Mouse (Mus musculus): ENCODE measurements at regions not wholly inside any gene's neighbourhood (a gene's known extent, or its start where the extent isn't known, plus 50 kb on each side); places are given as distances from the start of the nearest gene placed in this dataset.

DNA sequence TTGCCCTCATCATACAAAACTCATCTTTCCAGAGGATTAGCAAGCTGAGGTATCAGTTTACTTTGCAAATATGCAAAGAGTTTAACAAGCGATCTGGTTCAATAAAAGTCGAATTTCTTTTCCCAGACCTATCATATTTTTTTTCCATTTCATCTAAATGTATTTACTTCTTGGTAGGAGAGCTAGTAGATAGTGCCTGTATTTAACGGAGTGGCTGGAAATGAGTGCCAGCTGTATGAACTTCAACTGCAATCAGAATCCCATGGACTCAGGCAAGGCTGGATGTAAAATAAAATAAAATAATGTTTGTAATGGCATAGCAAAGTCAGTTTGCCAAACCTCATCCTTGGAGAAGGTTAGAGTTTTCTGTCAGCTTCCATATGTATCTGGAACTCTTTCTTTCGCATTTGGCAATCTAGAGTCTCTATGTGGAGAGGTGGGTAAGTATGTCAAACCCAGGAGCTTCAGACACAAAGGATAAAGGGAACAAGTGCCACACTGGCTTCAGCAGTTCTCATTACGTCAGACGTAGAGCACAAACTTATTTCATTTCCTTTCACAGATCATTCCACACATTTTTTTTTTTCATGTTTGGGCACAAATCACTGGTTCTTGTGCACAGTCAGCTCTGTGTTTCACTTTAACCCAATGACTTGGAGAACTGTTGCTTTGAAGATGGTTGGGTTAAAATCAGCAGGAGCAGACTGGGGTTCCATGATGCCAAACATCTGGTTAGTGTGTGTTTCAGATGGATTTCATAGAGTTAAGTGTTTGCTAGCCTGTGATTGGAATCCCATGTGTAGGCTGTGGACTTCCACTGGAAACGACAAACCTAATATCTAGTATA, 357.2 kb upstream of the Tmc3 start:
- H3K27me3 ChIP-seq (ENCODE audit: control insufficient read depth, insufficient read depth, low read length): no peaks in the 10 kb centered on the region
- no peak overlapping the region for H3K27ac ChIP-seq (ENCODE audit: insufficient read depth, low read length)
- DNase-seq (ENCODE audit: low read depth in 1 of 2, low spot score in 2 of 2): no peak
- WGBS: 91% methylated on average over 7 of the region's 7 CpGs
- H3K4me3 ChIP-seq (ENCODE audit: extremely low read depth, insufficient read depth, insufficient read length): no peak overlapping the region
- no peaks in the 10 kb centered on the region for H3K36me3 ChIP-seq (ENCODE audit: control insufficient read depth, insufficient read depth, low read length)
- no peak for TF ChIP-seq POLR2A (IDR thresholded peaks at IDR 0.05; ENCODE audit: low read depth, low read length)
- TF ChIP-seq CTCF (IDR thresholded peaks at IDR 0.05; ENCODE audit: extremely low read depth, insufficient read depth, insufficient read length, insufficient replicate concordance): no peak
- no peaks in the 10 kb centered on the region for H3K4me1 ChIP-seq (ENCODE audit: control insufficient read depth, insufficient read depth, insufficient read length)

DNA sequence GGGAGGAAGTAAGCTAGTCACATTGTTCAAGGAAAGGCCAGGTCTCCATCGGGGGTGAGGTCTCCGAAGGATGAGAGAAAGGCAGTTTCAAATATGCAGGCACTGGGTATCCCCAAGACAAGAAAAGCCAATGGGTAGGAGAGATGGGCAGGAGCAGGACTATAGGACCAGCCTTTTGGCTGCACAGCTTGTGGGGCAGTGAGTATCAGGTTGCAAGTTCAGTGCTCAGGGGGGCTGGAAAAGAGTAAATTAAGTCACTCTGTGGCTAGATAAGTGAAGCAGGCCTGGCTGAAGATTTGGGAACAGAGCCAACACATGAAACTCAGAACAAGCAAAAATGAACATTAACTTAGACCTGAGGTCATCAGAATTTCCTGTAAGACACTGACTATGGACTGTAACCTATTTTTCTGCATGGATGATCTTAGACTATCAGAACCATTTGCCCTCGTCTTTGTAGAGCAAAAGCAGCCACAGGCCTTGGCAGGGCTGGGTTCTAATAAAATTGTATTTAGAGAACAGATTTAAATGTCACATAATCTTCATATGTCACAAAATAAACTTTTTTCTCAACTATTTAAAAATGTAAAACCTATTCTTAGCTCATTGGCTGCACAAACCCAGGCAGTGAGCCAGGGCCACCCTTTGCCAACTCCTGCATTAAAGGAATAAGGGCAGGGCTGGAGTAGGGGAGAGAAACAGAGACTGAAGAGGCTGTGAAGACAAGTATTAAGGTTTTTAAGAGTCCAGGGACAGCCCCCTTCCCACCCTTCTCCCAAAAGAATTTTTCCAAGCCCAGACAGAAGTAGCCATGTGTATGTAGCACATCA, 354.0 kb upstream of the Tmc3 start:
- no peak for DNase-seq (ENCODE audit: low read depth in 1 of 2, low spot score in 2 of 2)
- TF ChIP-seq CTCF (IDR thresholded peaks at IDR 0.05; ENCODE audit: extremely low read depth, insufficient read depth, insufficient read length, insufficient replicate concordance) (no peak), POLR2A (IDR thresholded peaks at IDR 0.05; ENCODE audit: low read depth, low read length) (no peak)
- Histone ChIP-seq H3K36me3 (ENCODE audit: control insufficient read depth, insufficient read depth, low read length) (no peaks in the 10 kb centered on the region), H3K4me1 (ENCODE audit: control insufficient read depth, insufficient read depth, insufficient read length) (no peaks in the 10 kb centered on the region), H3K27ac (ENCODE audit: insufficient read depth, low read length) (no peak overlapping the region), H3K27me3 (ENCODE audit: control insufficient read depth, insufficient read depth, low read length) (no peaks in the 10 kb centered on the region), H3K4me3 (ENCODE audit: extremely low read depth, insufficient read depth, insufficient read length) (no peak overlapping the region)
- WGBS: 65% methylated on average over 3 of the region's 3 CpGs

DNA sequence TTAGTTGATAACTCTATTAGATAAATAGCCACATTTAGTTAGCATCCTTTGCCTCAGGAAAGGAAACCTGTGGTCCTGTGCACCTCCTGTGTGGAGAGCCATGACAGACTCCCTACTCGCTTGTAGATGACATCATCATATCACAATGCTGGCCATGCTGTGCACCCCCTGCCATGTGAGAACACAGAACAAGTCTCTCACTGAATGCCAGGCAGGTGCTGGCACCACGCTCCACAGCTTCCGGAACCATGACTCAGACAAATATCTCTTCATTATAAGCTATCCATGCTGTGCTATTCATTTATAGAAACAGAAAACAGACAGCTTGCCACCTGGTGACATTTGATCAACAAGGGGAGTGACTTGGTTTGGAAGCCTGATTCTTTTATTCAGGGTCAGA, 349.1 kb upstream of the Tmc3 start:
- no peaks in the 10 kb centered on the region for H3K4me1 ChIP-seq (ENCODE audit: control insufficient read depth, insufficient read depth, insufficient read length)
- no peak for DNase-seq (ENCODE audit: low read depth in 1 of 2, low spot score in 2 of 2)
- TF ChIP-seq CTCF (IDR thresholded peaks at IDR 0.05; ENCODE audit: extremely low read depth, insufficient read depth, insufficient read length, insufficient replicate concordance): no peak
- no peak for TF ChIP-seq POLR2A (IDR thresholded peaks at IDR 0.05; ENCODE audit: low read depth, low read length)
- H3K4me3 ChIP-seq (ENCODE audit: extremely low read depth, insufficient read depth, insufficient read length): no peak overlapping the region
- no peak overlapping the region for H3K27ac ChIP-seq (ENCODE audit: insufficient read depth, low read length)
- no peaks in the 10 kb centered on the region for H3K36me3 ChIP-seq (ENCODE audit: control insufficient read depth, insufficient read depth, low read length)
- no peaks in the 10 kb centered on the region for H3K27me3 ChIP-seq (ENCODE audit: control insufficient read depth, insufficient read depth, low read length)
- 91% methylated on average over 3 of the region's 3 CpGs for WGBS

DNA sequence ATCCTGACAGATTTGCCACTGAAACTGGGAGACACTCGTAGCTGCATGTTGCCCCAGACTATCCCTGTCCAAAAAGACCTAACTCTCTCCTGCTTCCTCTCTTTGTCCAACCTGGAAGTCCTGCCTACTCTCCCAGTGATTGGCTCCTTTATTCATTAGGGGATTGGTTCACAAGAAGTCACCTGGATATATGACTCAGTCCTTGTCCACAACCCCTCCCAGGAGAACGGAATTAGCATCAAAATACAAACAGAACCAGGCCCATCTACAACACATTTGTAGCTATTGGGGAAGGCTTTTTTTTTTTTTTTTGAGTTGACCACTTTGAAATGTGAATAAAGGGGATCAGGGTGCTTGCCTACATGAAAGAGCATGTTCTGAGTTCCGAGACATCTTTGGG, 347.4 kb upstream of the Tmc3 start:
- H3K4me3 ChIP-seq (ENCODE audit: extremely low read depth, insufficient read depth, insufficient read length): no peak overlapping the region
- no peaks in the 10 kb centered on the region for H3K27me3 ChIP-seq (ENCODE audit: control insufficient read depth, insufficient read depth, low read length)
- H3K36me3 ChIP-seq (ENCODE audit: control insufficient read depth, insufficient read depth, low read length): no peaks in the 10 kb centered on the region
- no peak overlapping the region for H3K27ac ChIP-seq (ENCODE audit: insufficient read depth, low read length)
- no peaks in the 10 kb centered on the region for H3K4me1 ChIP-seq (ENCODE audit: control insufficient read depth, insufficient read depth, insufficient read length)
- DNase-seq (ENCODE audit: low read depth in 1 of 2, low spot score in 2 of 2): no peak
- TF ChIP-seq POLR2A (IDR thresholded peaks at IDR 0.05; ENCODE audit: low read depth, low read length): no peak
- TF ChIP-seq CTCF (IDR thresholded peaks at IDR 0.05; ENCODE audit: extremely low read depth, insufficient read depth, insufficient read length, insufficient replicate concordance): no peak
- 84% methylated on average over 3 of the region's 3 CpGs for WGBS

DNA sequence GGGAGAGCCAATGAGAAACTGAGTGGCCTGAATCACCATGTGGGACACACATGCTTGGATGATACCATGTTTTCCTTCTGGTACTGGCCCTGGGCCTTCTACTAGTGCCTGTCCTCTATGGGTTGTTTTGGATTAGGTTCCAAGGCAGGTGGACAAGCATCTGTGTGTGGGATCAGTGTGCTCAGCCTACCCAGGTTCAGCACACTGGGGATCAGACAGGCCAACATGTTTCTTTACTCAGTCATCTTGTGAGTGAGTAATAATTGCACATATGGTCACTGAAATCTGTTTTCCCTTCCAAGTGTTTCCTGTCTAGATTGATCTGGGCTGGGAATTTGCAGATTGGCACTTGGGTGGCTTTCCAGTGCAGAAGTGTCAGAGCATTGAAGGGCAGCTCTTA, 346.6 kb upstream of the Tmc3 start:
- no peak overlapping the region for H3K27ac ChIP-seq (ENCODE audit: insufficient read depth, low read length)
- no peaks in the 10 kb centered on the region for H3K27me3 ChIP-seq (ENCODE audit: control insufficient read depth, insufficient read depth, low read length)
- no peak overlapping the region for H3K4me3 ChIP-seq (ENCODE audit: extremely low read depth, insufficient read depth, insufficient read length)
- no peak for DNase-seq (ENCODE audit: low read depth in 1 of 2, low spot score in 2 of 2)
- TF ChIP-seq CTCF (IDR thresholded peaks at IDR 0.05; ENCODE audit: extremely low read depth, insufficient read depth, insufficient read length, insufficient replicate concordance) (no peak), POLR2A (IDR thresholded peaks at IDR 0.05; ENCODE audit: low read depth, low read length) (no peak)
- H3K36me3 ChIP-seq (ENCODE audit: control insufficient read depth, insufficient read depth, low read length): no peaks in the 10 kb centered on the region
- no peaks in the 10 kb centered on the region for H3K4me1 ChIP-seq (ENCODE audit: control insufficient read depth, insufficient read depth, insufficient read length)

DNA sequence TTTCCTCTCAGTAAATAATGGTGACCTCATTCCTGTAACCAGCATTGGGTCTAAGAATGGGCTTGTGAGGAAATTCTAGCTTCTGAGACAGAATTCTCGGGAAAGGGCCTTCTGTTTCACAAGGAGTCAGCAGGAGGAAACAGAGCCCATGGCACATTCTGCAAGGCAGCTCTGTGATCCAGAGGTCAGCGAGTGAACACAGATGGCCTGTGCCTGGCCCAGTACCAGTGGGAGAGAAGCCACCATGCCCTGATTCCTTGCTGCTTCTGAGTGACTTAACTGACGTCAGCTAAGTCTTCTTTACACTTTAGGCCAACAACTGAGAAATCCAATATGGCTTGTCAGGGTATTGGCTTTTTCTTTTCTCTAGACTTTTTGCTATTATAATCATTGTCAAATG, 342.5 kb upstream of the Tmc3 start:
- no peaks in the 10 kb centered on the region for H3K4me1 ChIP-seq (ENCODE audit: control insufficient read depth, insufficient read depth, insufficient read length)
- DNase-seq (ENCODE audit: low read depth in 1 of 2, low spot score in 2 of 2): no peak
- H3K36me3 ChIP-seq (ENCODE audit: control insufficient read depth, insufficient read depth, low read length): no peaks in the 10 kb centered on the region
- 64% methylated on average over 3 of the region's 3 CpGs for WGBS
- TF ChIP-seq CTCF (IDR thresholded peaks at IDR 0.05; ENCODE audit: extremely low read depth, insufficient read depth, insufficient read length, insufficient replicate concordance): no peak
- no peak overlapping the region for H3K4me3 ChIP-seq (ENCODE audit: extremely low read depth, insufficient read depth, insufficient read length)
- no peak overlapping the region for H3K27ac ChIP-seq (ENCODE audit: insufficient read depth, low read length)
- no peaks in the 10 kb centered on the region for H3K27me3 ChIP-seq (ENCODE audit: control insufficient read depth, insufficient read depth, low read length)

DNA sequence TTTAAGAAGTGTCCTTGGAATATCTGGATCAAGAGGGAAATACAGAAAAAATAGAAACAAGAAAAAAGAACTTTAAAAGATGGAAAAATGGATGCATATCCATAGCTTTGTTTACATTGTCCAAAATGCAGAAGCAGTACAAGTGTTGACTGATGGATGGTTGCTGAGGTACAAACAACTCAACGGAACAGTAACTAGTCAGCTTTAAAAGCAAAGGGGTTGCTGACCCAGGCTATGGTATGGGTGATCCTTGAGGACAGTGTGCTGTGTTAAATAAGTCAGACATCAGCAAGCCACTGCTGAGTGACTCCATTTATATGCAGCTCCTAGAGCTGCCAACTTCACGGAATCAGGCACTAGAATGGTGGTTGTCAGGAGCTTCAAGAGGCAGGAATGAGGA, 338.9 kb upstream of the Tmc3 start:
- no peak for TF ChIP-seq POLR2A (IDR thresholded peaks at IDR 0.05; ENCODE audit: low read depth, low read length)
- no peak for TF ChIP-seq CTCF (IDR thresholded peaks at IDR 0.05; ENCODE audit: extremely low read depth, insufficient read depth, insufficient read length, insufficient replicate concordance)
- Histone ChIP-seq H3K4me3 (ENCODE audit: extremely low read depth, insufficient read depth, insufficient read length) (no peak overlapping the region), H3K27ac (ENCODE audit: insufficient read depth, low read length) (no peak overlapping the region), H3K36me3 (ENCODE audit: control insufficient read depth, insufficient read depth, low read length) (no peaks in the 10 kb centered on the region), H3K27me3 (ENCODE audit: control insufficient read depth, insufficient read depth, low read length) (no peaks in the 10 kb centered on the region), H3K4me1 (ENCODE audit: control insufficient read depth, insufficient read depth, insufficient read length) (no peaks in the 10 kb centered on the region)
- DNase-seq (ENCODE audit: low read depth in 1 of 2, low spot score in 2 of 2): no peak
- 83% methylated on average over 2 of the region's 2 CpGs for WGBS

All from spleen, adult 2 months (tissue).